Mouse (Mus musculus): Measurements from ENCODE around the gene Cenpp.

Cenpp gene

DNA sequence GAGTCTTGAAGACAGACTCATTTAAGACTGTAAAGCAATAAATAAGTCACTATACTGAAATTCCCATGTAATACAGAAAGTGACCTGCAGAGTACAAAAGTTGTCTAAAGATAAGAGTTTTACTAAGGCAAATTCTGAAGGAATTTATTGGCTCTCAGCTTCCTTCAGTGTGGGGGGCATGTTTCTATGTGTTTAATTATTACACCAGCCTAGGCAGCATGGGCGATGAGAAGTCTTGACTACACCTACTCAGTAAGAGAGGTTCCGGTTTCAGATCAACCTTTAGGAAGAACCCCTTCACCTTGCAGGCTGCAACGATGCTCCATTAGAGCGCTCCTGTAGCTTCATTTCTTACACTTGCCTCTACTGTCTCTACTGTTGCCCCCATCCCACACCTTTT lies 121.9 kb downstream of the Cenpp start:
- no peak for DNase-seq (ENCODE audit: low read depth, low spot score)

DNA sequence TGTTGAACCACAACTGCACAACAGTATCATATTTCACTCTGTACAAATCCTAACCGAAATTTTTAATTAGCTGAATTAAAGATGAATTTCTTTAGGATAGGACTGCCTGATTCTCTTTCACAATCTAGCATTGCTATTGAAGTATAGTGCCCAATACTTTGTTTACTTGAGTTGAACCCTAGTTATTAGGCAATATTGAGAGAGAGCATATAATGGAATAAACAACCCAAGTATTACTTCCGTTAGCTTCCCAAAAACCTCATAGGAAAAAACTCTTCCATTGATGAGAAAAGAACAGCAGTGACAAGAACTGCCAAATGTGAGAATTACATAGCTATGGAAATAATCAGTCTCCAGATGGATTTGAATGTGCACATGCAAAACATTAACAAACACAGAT lies 126.3 kb downstream of the Cenpp start:
- no peak for DNase-seq (ENCODE audit: low read depth, low spot score)

DNA sequence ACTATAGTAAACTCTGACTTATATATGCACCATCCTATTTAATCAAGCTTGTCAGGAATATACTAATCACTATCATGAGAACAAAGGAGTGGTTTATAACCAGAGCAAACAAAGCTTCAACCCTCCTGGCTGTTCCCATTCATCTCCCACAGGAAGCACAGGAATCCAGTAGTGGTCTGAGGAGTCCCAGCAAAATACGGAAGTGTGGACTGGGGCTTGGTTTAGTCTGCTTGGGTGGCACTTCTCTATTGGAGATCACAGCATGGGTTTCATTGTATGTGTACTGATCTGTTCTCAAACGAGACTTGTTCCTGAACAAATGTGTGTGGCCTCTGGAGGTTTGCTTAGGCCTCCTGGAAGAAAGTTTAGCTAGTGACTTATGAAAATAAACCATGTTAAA lies 133.8 kb downstream of the Cenpp start:
- DNase-seq (ENCODE audit: low read depth, low spot score) = no peak

DNA sequence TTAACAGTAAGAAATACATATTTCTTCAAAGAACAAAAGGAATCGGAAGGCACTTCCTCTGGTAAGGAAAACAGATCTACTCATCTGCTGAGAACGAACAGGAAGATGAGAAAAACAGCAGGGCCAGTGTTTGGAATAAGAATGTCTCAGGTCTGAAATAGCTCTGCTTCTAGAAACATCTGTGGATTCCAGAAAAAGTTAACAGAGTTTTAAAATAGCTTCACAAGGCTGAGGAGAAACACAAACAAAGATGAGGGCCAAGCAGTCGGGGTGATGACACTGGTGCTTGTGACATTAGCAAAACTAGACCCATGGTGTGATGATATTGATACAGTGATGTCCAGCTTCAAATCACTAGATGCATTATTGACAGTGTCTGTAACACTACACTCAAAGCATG lies 145.4 kb downstream of the Cenpp start:
- DNase-seq (ENCODE audit: low read depth, low spot score) = no peak

DNA sequence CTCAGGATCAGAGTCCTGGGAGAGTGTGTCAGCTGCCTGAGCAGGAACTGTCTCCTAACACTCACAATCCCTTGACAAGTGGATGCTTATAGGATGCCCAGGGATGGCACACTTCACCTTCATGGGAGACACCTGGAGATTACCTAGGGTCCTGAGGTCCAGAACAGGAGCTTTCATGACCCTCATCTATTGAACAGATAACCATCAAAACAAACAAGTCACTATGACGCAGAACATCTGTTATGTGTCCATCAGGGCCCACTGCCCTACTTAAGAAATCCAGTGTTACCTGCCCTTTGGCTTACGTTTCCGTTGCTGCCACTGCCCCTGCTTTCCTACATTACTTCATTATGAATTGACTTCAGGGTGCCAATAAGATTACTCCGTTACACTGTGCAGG lies 146.8 kb downstream of the Cenpp start:
- DNase-seq (ENCODE audit: low read depth, low spot score) = no peak

DNA sequence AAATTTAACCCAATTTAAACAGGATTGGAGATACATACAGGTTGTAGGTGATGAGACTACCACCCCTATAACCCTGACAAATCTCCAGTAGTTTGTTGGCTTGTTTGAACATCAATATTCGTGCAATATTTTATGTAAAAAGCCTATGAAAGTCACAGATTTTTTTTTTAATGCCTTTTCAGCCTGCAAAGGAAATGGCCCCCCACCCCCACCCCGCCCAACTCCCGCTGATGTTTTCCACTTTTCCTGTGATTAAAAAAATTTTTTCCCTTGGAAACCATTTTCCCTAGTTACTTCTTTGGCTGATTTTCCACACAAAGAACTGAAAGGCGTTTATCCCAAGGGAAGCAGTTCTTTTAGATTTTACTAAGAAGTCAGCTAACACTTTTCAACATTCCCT lies 148.1 kb downstream of the Cenpp start, which contains the start of gene Ecm2:
Gene Ecm2 (plus strand): TSS at position 301 of the 400 bp plus-strand sequence.
- DNase-seq (ENCODE audit: low read depth, low spot score) = no peak

DNA sequence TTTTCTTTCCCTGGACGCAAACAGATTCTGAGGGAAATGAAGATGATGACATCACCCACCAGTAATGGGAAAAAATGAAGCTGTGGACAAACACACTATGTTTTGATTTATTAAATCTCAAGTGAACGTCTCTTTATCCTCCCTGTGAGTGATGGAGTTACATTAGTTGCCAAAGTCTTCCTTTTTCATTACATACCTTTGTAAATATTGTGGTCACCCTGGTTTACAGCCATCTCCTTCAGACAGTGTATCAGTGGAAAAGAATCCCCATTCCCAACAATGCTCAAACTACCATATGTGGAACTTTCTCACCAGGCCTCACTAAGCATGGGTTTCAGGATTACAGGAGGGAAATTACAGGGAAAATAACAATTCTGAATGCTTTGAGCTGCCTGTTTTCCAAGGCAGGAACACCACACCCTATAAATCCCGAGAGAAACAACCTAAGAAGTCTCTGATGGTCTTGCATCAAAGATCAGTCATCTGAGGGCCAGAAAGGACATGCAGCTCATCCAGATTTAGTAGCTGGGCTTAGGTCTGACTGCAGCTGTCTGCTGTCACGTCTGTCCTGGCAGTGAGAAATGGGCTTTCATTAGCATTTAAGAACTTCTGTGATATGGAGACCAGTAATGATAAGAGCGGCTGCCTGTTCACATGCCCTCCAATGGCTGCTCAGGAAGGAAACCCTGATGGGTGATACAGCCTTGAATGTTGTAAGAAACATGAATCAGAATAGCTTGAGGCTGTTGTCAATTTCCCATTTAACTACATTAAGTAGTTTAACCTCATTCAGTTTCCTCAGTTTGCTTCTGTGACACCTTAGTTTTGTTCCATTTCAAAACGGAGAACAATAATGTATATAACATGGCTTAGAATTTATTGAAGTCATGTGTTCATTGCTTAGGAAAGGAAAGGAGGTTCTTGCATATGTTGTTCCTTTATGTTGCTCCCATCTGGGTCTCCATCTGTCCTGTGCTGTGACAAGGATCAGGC lies 159.9 kb downstream of the Cenpp start, which contains the start of gene Tes3-ps:
Gene Tes3-ps (plus strand): TSS at position 943 of the 993 bp plus-strand sequence.
- no peak for DNase-seq (ENCODE audit: low read depth, low spot score)

DNA sequence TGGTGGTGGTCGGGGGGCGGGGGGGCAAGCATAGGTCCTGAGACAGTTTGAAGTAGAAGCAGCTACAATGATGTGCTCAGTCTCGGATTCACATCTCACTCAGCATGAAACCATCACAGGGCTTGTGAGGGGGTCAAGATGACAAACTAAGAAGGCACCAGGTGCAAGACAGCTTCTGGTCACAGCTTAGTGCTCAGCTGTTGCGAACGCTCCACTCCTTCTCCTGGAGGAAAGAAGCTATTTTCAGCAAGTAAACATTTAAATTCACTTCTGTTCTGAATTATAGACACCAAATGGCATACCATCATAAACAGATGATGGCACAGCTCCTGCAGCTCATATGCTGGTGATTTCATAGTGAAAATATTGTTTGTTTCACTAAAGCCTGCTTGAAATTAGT lies 167.2 kb downstream of the Cenpp start:
- DNase-seq (ENCODE audit: low read depth, low spot score) = no peak

DNA sequence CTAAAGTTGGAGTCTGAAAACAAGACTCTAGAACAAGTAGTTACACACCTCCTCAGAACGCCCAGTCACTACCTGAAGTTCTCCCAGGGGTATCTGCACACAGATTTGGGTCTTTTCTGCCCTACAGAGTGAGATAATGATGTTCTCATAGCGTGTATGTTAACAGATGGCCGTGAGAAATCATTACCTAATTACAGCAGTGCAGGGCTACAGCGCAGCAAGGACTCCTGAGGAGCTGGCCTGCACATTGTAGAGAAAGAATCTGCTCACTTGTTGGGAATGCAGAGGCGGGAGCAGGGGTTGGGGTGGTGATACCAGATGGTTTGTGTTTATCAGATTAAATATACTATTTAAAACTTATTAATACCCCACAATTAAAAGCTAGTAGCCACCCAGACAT lies 172.0 kb downstream of the Cenpp start:
- DNase-seq (ENCODE audit: low read depth, low spot score) = no peak

DNA sequence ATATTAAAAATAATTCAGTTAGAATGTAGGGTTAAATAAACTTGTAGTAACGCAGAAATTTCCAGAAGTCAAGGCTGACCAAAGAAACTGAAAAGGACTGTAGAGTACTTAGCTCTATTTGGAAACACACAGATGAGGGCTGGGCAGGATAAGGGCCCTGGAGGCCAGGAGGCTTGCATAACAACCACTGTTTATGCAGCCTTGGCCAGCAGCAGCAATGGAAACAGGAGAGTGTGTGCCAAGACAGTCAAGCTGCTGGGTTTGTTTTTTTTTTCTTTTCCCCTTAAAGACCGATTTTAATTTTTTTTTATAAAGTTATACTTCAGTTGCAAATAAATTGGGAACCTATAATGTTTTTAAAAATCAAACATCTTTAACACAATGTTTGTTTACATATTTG lies 172.5 kb downstream of the Cenpp start:
- no peak for DNase-seq (ENCODE audit: low read depth, low spot score)

DNA sequence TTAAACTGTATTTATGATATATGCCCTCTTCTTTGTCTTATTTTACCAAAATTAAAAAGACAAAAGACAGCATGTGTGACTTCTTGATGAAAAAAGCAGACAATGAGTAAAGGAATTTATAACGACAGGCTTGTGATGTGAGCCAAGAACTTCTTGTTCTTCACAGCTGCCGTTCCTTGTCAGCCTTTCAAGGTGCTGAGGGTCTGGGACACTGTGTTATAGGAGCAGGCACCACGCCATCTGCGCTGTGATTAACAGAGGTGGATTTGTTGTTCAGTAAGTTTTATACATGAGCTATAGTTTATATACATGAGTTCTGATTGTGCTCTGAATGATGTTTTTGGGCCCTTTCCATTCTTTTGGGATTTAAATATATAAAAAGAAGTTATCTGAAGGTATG lies 173.2 kb downstream of the Cenpp start:
- DNase-seq (ENCODE audit: low read depth, low spot score) = no peak

DNA sequence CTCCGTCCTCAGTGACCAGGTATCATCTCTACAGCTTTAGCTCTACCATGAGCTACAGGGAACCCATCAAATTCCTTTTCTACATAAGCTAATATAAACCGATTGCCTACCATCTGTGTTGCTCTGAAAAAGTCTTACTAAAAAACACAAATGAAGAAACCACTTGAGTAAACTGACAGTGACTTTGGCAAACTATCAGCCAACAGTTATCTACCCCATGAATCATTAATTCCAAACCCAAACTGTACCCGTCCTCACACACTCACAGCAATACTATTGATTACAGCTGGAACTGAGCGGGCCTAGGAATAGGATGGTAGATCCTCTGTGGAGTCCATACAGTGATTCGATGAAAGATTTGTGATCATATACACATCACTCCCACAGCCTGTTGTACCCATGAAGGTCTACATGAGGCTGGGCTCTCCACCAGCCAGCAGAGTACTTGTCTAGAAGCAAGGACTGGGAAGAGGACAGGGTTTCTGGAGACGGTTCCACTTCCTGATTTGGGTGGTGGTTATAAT lies 173.7 kb downstream of the Cenpp start:
- no peak for DNase-seq (ENCODE audit: low read depth, low spot score)

DNA sequence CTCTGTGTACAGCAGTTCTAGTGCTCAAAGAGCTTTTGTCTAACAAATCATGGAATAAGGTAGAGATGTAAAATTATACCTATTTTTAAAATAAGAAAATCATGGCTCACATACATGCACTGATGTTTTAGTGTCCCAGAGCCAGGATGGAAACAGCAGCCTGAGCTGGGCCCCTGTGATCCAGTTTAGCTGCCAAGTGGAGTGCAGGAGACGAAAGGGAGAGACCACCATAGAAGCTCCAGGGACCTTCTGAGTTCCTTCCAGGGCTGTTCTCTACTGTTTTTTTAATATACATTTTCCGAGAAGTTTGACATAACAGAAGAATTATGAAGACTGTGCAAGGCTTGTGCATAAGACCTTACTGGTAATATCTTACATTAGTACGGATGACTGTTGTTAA lies 174.7 kb downstream of the Cenpp start:
- DNase-seq (ENCODE audit: low read depth, low spot score) = no peak

DNA sequence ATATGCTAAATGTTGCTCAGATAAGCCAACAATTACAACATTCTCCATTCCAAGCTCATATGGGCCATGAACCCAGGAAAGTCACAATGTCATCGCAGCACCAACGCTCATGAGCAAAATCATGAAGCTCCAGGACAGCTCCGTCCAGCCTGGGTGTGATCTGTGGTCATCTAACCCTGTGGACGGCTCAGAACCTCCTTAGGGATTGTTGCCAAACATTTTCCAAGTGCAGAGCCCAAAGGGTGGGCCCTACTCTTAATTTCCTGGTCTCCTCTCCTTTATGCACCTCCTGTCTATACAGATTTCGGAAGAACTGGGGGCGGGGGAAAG lies 179.9 kb downstream of the Cenpp start:
- DNase-seq (ENCODE audit: low read depth, low spot score) = no peak

DNA sequence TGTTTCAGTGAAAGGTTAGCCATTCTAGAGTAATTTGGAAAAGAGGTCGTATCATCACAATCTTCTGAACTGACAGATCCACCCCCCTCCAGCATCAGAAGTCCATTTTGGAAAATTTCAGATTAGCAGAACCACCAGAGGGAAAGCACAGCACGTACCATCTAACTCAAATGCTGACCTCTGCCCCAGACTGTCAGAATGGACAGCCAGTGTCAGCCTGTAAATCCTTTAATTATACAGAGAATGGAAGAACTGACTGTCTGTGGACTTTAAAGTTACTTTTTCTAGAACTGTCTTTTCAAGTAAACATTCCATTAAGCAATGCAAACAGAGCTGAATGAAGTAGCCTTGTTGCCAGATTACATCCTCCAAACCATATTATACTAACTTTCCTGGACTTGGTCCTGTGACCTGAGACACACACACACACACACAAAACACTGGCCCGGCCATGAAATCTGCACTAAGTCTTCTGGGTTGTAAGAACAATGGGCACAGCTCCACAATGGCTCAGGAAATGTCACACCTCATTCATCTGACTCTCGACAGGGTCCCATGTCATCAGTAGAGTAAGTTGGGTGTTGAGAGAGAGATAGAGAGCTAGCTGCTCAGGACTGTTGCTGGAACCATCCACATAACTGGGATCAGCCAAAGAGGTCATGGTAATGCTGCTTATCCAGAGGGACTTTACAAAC lies 180.5 kb downstream of the Cenpp start:
- no peak for DNase-seq (ENCODE audit: low read depth, low spot score)

DNA sequence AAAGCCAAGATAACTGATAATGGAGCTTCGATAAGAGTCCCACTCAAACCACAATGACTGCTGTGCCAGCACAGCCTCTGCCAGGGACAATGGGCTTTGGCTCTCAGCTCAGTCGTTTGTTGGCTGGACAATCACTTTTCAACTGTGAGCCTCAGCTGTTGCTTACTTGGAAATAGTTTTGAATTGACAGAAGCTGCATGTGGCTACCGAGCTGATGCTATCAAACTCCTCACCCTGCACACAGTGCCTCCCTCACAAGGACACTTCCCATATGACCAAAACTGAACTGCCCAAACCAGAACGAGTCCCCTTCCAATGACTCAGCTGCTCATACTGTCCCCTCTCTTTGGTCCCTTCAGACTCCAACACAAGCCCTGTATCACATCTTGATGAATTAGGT lies 181.8 kb downstream of the Cenpp start:
- no peak for DNase-seq (ENCODE audit: low read depth, low spot score)

DNA sequence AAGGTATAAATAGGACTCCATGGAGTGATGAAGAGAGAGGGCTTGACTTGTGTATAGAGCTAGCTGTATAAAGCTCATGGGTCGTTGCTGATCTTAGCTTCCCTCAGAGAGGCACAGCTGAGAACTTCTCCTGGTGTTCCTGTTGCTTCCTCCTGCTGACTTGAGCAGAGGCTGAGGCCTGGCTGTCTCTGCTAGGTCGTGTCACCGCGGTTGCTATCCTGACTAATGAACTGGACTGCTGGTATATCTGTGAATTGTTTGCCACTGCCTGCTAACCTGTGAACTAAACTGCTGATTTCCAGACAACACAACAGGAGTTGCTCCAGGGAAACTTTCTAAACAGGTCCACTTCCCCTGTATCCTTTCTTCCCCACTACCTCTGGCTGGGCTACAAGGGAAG lies 182.3 kb downstream of the Cenpp start:
- DNase-seq (ENCODE audit: low read depth, low spot score) = no peak

DNA sequence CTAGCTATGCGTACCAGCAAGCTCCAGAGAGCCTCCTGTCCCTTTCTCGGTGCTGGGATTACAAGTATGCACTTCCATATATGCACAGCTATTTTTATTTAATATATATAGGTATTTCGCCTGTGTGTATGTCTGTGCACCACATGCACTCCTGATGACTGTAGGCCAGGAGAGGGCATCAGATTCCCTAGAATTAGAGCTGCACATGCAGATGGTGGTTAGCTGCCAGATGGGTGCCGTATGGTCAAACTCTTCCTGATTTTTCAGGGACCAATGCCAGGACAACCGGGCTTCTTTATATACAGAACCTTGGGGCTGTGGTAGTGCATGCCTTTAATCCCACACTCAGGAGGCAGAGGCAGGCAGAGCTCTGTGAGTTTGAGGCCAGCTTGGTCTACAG lies 183.6 kb downstream of the Cenpp start:
- DNase-seq (ENCODE audit: low read depth, low spot score) = no peak

DNA sequence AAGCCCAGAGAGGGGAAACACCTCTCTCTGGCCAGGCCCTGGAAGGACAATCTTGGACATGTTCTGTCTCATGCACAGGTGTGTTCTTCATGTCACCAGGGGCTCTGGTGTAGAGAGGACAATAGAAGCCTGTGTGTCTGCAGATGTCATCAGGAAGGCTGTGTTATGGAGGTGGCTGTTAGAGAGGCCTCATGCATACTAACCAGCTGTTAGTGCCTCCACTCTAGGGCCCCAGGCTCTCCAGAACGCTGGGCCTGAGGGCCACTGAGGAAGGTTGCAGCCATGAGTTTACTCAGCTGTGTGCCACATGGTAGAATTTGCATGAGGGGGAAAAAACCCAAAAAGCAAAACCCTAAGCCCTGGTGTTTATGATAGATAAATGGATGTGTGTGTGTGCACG lies 185.0 kb downstream of the Cenpp start:
- no peak for DNase-seq (ENCODE audit: low read depth, low spot score)

DNA sequence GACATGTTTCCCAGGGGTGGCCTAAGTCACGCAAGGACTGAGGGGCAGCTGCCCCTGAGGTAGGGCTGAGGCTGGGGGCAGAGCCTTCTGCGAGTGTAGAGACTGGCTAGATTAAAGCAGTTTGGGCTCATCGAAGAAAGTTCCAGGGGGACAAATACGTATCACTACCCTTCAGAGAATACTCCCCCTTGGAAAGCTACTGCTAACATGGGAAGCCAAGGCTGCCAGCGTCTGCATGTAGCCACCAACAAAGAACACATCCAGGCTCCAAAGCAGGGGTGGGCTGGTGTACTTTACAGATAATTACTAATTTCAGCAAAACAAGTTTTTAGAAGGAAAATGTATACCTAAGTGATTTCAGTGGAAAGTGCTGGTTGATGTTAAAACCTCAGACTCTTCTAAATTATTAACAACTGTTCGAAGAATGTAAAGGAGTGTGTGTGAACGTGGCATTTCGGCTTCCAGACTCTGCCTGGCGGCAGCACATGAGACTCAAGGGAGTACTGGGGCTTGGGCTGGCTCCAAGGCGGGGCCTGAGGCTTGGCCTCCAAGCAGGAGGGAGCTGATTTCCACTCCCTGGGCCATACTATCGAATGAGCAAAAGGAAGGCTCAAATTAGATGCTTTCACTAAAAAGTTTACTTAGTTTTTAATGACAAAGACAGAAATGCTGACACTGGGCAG lies 186.1 kb downstream of the Cenpp start:
- no peak for DNase-seq (ENCODE audit: low read depth, low spot score)

DNA sequence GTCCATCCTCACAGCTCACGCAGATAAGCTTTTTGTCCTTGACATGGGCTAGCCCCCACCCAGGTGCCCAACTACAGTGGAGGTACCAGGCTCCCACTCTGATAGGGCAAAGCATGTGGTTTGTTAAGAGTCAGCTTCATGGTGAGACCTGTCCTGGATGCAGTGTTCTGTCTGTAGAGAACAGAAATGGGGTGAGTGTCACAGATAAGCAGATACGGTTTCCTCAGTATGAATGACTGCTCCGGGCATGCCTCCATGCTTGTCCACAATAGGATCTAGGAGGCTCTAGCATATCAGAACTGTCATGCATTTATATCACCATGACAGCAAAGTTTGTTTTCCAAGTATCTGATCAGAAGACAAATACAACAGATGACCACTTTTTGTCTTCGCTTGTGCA lies 186.7 kb downstream of the Cenpp start:
- DNase-seq (ENCODE audit: low read depth, low spot score) = no peak

DNA sequence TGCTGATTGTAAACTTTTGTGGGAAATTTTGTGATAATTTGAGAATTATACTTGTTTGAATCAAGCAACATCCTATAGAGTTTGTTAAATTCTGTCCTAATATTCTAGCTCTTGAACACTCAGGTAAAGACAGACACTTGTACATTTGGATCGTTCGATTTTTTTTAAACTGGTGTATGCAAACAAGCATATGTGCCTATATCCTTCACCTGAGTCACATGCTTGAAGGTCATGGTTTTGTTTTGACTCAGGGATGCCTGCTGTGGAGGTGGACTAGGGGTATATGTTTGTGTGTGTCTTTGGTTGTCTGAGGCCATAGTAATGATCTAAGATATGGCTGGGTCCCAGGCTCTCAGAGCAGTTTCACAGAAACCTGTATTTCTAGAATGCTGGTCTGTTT lies 189.7 kb downstream of the Cenpp start:
- no peak for DNase-seq (ENCODE audit: low read depth, low spot score)

All from c-Kit-negative CD71-positive TER-119-positive erythroid progenitor cells, embryonic 14.5 days (primary cell).